Mouse (Mus musculus): ENCODE data around the gene Gm11634.

- TF ChIP-seq CTCF (IDR thresholded peaks at IDR 0.05; ENCODE audit: low read depth, low read length) = no peak
- TF ChIP-seq POLR2A (IDR thresholded peaks at IDR 0.05; ENCODE audit: borderline replicate concordance, low read depth, low read length) = no peak
Observed at GRCm38 (mm10) chr11:101644591-101644990, 45.5 kb upstream of the Gm11634 start.
